Mouse (Mus musculus): ENCODE results near the gene Nectin4.

- TF ChIP-seq CTCF (IDR thresholded peaks at IDR 0.05; ENCODE audit: extremely low read depth, insufficient read depth, low read length) (no peak), POLR2A (IDR thresholded peaks at IDR 0.05; ENCODE audit: extremely low read depth, insufficient read depth, low read length) (no peak)
These were observed 14.5 kb downstream of the Nectin4 start for GRCm38 (mm10) chr1:171384361-171384760.
